Mouse (Mus musculus) liver, postnatal 0 days (tissue): ENCODE results near the gene Ltbr.

Source experiments
- CTCF ChIP-seq: sonication (generic); IDR thresholded peaks from 2 replicates; pipeline ENCODE4 v1.5.1; 2016; ENCODE audit warnings: antibody characterized with exemption, low read depth
- EP300 ChIP-seq: IDR thresholded peaks from 2 replicates; pipeline ENCODE4 v1.6.1; 2016; ENCODE audit warnings: antibody characterized with exemption, low read depth, mild to moderate bottlenecking

GRCm38 (mm10) chr6:125354352-125355151 lies 40.9 kb upstream of the Ltbr start:
- peak; percentile 58; the same call in 1 of the 2 replicates for TF ChIP-seq EP300
- TF ChIP-seq CTCF: no peak
